Mouse (Mus musculus): ENCODE data around the gene Fam24a. TPM values are rescaled to one million over a fixed set of nuclear protein-coding genes. Genes with fewer than 3 reads are reported as not detected.
A peak's percentile ranks its signal among the peaks of the same experiment; 100 is the strongest.

The Fam24a gene
- polyA plus RNA-seq, 1 experiment from 2014 or later, result 0.31 TPM

GRCm38 (mm10) chr7:131370648-131371469, 37.2 kb downstream of the Fam24a start, which contains the start of gene Pstk:
Gene Pstk, plus strand, starts transcription at chr7:131371141.
- Histone ChIP-seq H3K27me3 (replicated peaks; ENCODE audit: control insufficient read depth, insufficient read depth, low read length) (no peaks in the 10 kb centered on the region), H3K4me3 (ENCODE audit: low read depth, low read length) (peak within 1 kb of the TSS; percentile 83), H3K9me3 (ENCODE audit: control insufficient read depth, low read length) (no peaks in the 10 kb centered on the region), H3K27ac (replicated peaks; ENCODE audit: low read depth, low read length) (peak within 1 kb of the TSS; percentile 92), H3K4me2 (ENCODE audit: low read depth, low read length) (peak within 1 kb of the TSS; percentile 69), H3K9ac (ENCODE audit: low read depth, low read length) (peak within 1 kb of the TSS; percentile 92), H3K4me1 (ENCODE audit: control insufficient read depth, insufficient read depth, low read length) (peaks cover 9% of the 10 kb centered on the region), H3K36me3 (ENCODE audit: control insufficient read depth, insufficient read depth, low read length) (peaks cover 7% of the 10 kb centered on the region; the same call in 1 of the 2 replicates)
- peak; percentile 93 for DNase-seq (ENCODE audit: low spot score)
- ATAC-seq (ENCODE audit: low read depth), result peak; percentile 95
- WGBS, result 4% methylated on average over 47 of the region's 47 CpGs

DNA sequence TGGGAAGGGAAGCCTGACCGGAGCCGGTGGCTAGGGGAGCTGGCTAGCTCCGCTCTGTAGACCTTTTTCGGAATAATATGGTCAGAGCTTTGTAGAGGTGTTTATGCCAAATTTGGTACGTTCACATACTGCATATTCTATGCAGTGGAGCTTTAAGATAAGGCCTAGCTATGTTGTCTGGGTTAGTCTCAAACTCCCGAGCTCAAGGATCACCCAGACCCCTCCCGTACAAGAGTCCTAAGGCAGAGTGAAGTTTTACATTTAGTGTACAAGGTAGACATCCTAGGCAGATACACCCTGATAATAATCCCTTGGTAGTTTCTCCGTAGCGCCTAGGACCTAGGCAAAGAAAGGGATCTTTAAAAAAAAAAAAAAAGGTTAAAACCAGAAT, 37.8 kb downstream of the Fam24a start:
- H3K27ac ChIP-seq (replicated peaks; ENCODE audit: low read depth, low read length), result peak overlapping the region; percentile 92
- WGBS, result 6% methylated on average over 9 of the region's 9 CpGs

DNA sequence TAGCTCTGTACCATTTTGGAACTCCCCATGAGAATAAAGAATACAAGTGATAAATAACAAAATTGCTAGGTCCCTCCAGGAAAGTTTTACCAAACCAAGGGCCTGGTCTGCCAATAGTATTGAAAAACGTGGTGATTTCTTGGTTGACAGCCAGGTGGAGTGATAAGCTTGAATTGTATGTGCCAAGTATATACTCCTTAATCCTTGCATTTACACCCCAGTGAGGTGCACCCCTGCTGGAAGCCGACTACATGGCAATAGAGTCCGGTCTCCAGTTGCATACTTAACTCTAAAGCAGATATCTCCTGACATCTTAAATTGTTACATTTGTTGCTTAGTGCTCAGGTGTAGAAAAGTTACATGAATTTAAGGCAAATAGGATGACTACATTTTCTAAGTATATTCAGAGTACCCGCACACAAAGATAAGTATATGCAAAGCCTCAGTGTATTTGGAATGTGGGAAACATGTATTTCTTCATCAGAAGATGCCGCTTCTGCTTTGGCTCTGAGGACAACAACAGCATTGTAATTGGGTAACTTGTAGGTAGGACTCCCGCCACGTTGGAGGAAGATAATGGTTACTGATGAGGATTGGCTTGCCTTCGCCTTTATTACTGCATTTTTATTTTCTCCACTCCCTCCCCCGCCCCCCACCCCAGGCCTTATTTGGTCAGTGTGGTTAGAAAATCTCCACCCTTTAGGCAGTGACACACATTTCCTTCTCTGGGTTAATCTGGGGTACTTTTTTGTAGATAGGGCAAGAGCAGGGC, 38.4 kb downstream of the Fam24a start:
- Histone ChIP-seq H3K27ac (replicated peaks; ENCODE audit: low read depth, low read length) (no peak overlapping the region), H3K9ac (ENCODE audit: low read depth, low read length) (peak overlapping the region; percentile 92), H3K4me3 (ENCODE audit: low read depth, low read length) (peak overlapping the region; percentile 83), H3K4me1 (ENCODE audit: control insufficient read depth, insufficient read depth, low read length) (peaks cover 9% of the 10 kb centered on the region), H3K36me3 (ENCODE audit: control insufficient read depth, insufficient read depth, low read length) (peaks cover 7% of the 10 kb centered on the region; the same call in 1 of the 2 replicates), H3K27me3 (replicated peaks; ENCODE audit: control insufficient read depth, insufficient read depth, low read length) (no peaks in the 10 kb centered on the region), H3K9me3 (ENCODE audit: control insufficient read depth, low read length) (no peaks in the 10 kb centered on the region), H3K4me2 (ENCODE audit: low read depth, low read length) (peak overlapping the region; percentile 69)
- ATAC-seq (ENCODE audit: low read depth) (no peak), DNase-seq (ENCODE audit: low spot score) (peak; percentile 12)
- 74% methylated on average over 9 of the region's 9 CpGs for WGBS

More for the DNA sequence above, 37.8 kb downstream of the Fam24a start:
- ATAC-seq (ENCODE audit: low read depth) (no peak), DNase-seq (ENCODE audit: low spot score) (no peak)
- Histone ChIP-seq H3K36me3 (ENCODE audit: control insufficient read depth, insufficient read depth, low read length) (peaks cover 7% of the 10 kb centered on the region; the same call in 1 of the 2 replicates), H3K9ac (ENCODE audit: low read depth, low read length) (peak overlapping the region; percentile 92), H3K4me1 (ENCODE audit: control insufficient read depth, insufficient read depth, low read length) (peaks cover 9% of the 10 kb centered on the region), H3K27me3 (replicated peaks; ENCODE audit: control insufficient read depth, insufficient read depth, low read length) (no peaks in the 10 kb centered on the region), H3K4me3 (ENCODE audit: low read depth, low read length) (peak overlapping the region; percentile 83), H3K4me2 (ENCODE audit: low read depth, low read length) (peak overlapping the region; percentile 69), H3K9me3 (ENCODE audit: control insufficient read depth, low read length) (no peaks in the 10 kb centered on the region)

Other genes with a start within 250 kb of the Fam24a start
- gene 4933402N03Rik, start 187.6 kb upstream of the Fam24a start, polyA plus RNA-seq (2014; fragmentation: Nextera tagmentation; extraction: Ambion mirVana), result not detected in 2 replicates
- not detected in 2 replicates for gene 5430419D17Rik, start 159.5 kb upstream of the Fam24a start, polyA plus RNA-seq (2014; fragmentation: Nextera tagmentation; extraction: Ambion mirVana)
- 0.17 TPM in 1 of 2 replicates, not detected in the other for gene Cuzd1, start 11.6 kb upstream of the Fam24a start, polyA plus RNA-seq (2014; fragmentation: Nextera tagmentation; extraction: Ambion mirVana)
- not detected in 2 replicates for gene Fam24b, start 4.3 kb upstream of the Fam24a start, polyA plus RNA-seq (2014; fragmentation: Nextera tagmentation; extraction: Ambion mirVana)
- 21.9 and 25.6 TPM in 2 replicates for gene 2310057M21Rik, start 28.9 kb downstream of the Fam24a start, polyA plus RNA-seq (2014; fragmentation: Nextera tagmentation; extraction: Ambion mirVana)
- 60.3 and 62.9 TPM in 2 replicates for gene Pstk, start 37.3 kb downstream of the Fam24a start, polyA plus RNA-seq (2014; fragmentation: Nextera tagmentation; extraction: Ambion mirVana)
- 15.3 and 16.5 TPM in 2 replicates for gene Ikzf5, start 76.7 kb downstream of the Fam24a start, polyA plus RNA-seq (2014; fragmentation: Nextera tagmentation; extraction: Ambion mirVana)
- gene Acadsb, start 76.7 kb downstream of the Fam24a start, polyA plus RNA-seq (2014; fragmentation: Nextera tagmentation; extraction: Ambion mirVana), result 91.3 and 109 TPM in 2 replicates
- 0.26 and 0.37 TPM in 2 replicates for gene Hmx3, start 209.0 kb downstream of the Fam24a start, polyA plus RNA-seq (2014; fragmentation: Nextera tagmentation; extraction: Ambion mirVana)
- 0.17 and 0.39 TPM in 2 replicates for gene Hmx2, start 214.9 kb downstream of the Fam24a start, polyA plus RNA-seq (2014; fragmentation: Nextera tagmentation; extraction: Ambion mirVana)
- 157 and 183 TPM in 2 replicates for gene Bub3, start 226.4 kb downstream of the Fam24a start, polyA plus RNA-seq (2014; fragmentation: Nextera tagmentation; extraction: Ambion mirVana)